Mouse (Mus musculus) liver, embryonic 16.5 days (tissue): ENCODE measurements around the gene Bbs1. TPM values are rescaled to one million over a fixed set of nuclear protein-coding genes. Genes with fewer than 3 reads are reported as not detected.

Source experiments
- polyA plus RNA-seq: library from polyadenylated mRNA; unstranded; fragments of >200 nt; fragmentation: Nextera tagmentation; extraction: Ambion mirVana; gene quantifications from 2 replicates; pipeline ENCODE4 v1.2.1, GENCODE M21; 2015

Bbs1 gene
- polyA plus RNA-seq, 1 experiment from 2014 or later = 1.2 TPM

Other genes with a start within 250 kb of the Bbs1 start
- 0.40 and 0.57 TPM in 2 replicates for gene Gm960, start 208.0 kb downstream of the Bbs1 start, polyA plus RNA-seq
- 0.07 and 0.12 TPM in 2 replicates for gene Sptbn2, start 195.5 kb downstream of the Bbs1 start, polyA plus RNA-seq
- gene Rbm4b, start 150.1 kb downstream of the Bbs1 start, polyA plus RNA-seq = 17.6 and 18.3 TPM in 2 replicates
- 28.3 and 29.2 TPM in 2 replicates for gene Rbm4, start 112.7 kb downstream of the Bbs1 start, polyA plus RNA-seq
- 11.7 and 13.7 TPM in 2 replicates for gene Gm21992, start 95.0 kb downstream of the Bbs1 start, polyA plus RNA-seq
- 39.1 and 41.2 TPM in 2 replicates for gene Rbm14, start 95.0 kb downstream of the Bbs1 start, polyA plus RNA-seq
- gene Ccs, start 67.3 kb downstream of the Bbs1 start, polyA plus RNA-seq = 55.2 and 57.1 TPM in 2 replicates
- gene Ccdc87, start 67.3 kb downstream of the Bbs1 start, polyA plus RNA-seq = not detected in 2 replicates
- gene Ctsf, start 51.5 kb downstream of the Bbs1 start, polyA plus RNA-seq = 27.3 and 30.5 TPM in 2 replicates
- 0.65 and 1.3 TPM in 2 replicates for gene Actn3, start 28.7 kb downstream of the Bbs1 start, polyA plus RNA-seq
- 10.5 and 10.6 TPM in 2 replicates for gene Zdhhc24, start 28.0 kb downstream of the Bbs1 start, polyA plus RNA-seq
- gene Dpp3, start 21.7 kb upstream of the Bbs1 start, polyA plus RNA-seq = 44.1 and 44.2 TPM in 2 replicates
- 0.29 and 0.31 TPM in 2 replicates for gene Peli3, start 36.5 kb upstream of the Bbs1 start, polyA plus RNA-seq
- 36.8 and 38.0 TPM in 2 replicates for gene Mrpl11, start 55.5 kb upstream of the Bbs1 start, polyA plus RNA-seq
- gene Npas4, start 83.7 kb upstream of the Bbs1 start, polyA plus RNA-seq = not detected in 2 replicates
- 0.82 and 1.6 TPM in 2 replicates for gene Slc29a2, start 117.2 kb upstream of the Bbs1 start, polyA plus RNA-seq
- 8.6 and 9.1 TPM in 2 replicates for gene B4gat1, start 132.2 kb upstream of the Bbs1 start, polyA plus RNA-seq
- 0.58 TPM in 1 of 2 replicates, not detected in the other for gene AC124502.3, start 132.3 kb upstream of the Bbs1 start, polyA plus RNA-seq
- 21.0 and 22.2 TPM in 2 replicates for gene Brms1, start 134.7 kb upstream of the Bbs1 start, polyA plus RNA-seq
- gene Rin1, start 143.9 kb upstream of the Bbs1 start, polyA plus RNA-seq = 0.13 and 0.35 TPM in 2 replicates
- gene Cd248, start 161.4 kb upstream of the Bbs1 start, polyA plus RNA-seq = 2.4 and 3.7 TPM in 2 replicates
- gene Tmem151a, start 178.9 kb upstream of the Bbs1 start, polyA plus RNA-seq = 0.33 and 0.52 TPM in 2 replicates
- gene Yif1a, start 181.9 kb upstream of the Bbs1 start, polyA plus RNA-seq = 51.2 and 53.1 TPM in 2 replicates
- 0.40 and 0.46 TPM in 2 replicates for gene Cnih2, start 191.9 kb upstream of the Bbs1 start, polyA plus RNA-seq
- 79.2 and 88.7 TPM in 2 replicates for gene Rab1b, start 200.4 kb upstream of the Bbs1 start, polyA plus RNA-seq
- gene Klc2, start 211.9 kb upstream of the Bbs1 start, polyA plus RNA-seq = 1.5 and 1.9 TPM in 2 replicates